Comparison of ENCODE assay signal across 8 mouse cellular contexts in genomic region chr3:94443597-94443964, GRCm38 (mm10). TPM values are rescaled to one million over a fixed set of nuclear protein-coding genes. Genes with fewer than 3 reads are reported as not detected.
A peak's percentile ranks its signal among the peaks of the same experiment; 100 is the strongest.
DNase-seq lines count a peak whose midpoint lies in the region; ATAC-seq and TF ChIP-seq lines count a peak whose summit lies in the region.

Oaz3 (minus strand) TSS chr3:94443915.

- H3K9me3 ChIP-seq in limb, embryonic 13.5 days: no peaks in the 10 kb centered on the region
- no peaks in the 10 kb centered on the region for H3K9me3 ChIP-seq in stomach, embryonic 14.5 days (ENCODE audit: control insufficient read depth, low read depth, low read length)

- H3K4me2 ChIP-seq in limb, embryonic 13.5 days (replicated peaks): peak within 1 kb of the TSS; percentile 87
- peak within 1 kb of the TSS; percentile 67 for H3K4me2 ChIP-seq in stomach, embryonic 14.5 days (replicated peaks; ENCODE audit: low read depth, low read length)

- H3K4me1 ChIP-seq in cerebellum, adult 2 months (ENCODE audit: control insufficient read depth, insufficient read depth, low read length): peaks cover 4% of the 10 kb centered on the region; the same call in 1 of the 2 replicates
- no peaks in the 10 kb centered on the region for H3K4me1 ChIP-seq in testis, adult 2 months (ENCODE audit: control insufficient read depth, insufficient read depth, low read length)
- peaks cover 11% of the 10 kb centered on the region for H3K4me1 ChIP-seq in limb, embryonic 13.5 days
- H3K4me1 ChIP-seq in stomach, embryonic 14.5 days (ENCODE audit: control insufficient read depth, insufficient read depth, low read length): 0 out of 2 replicates have a peak, but pooled peaks cover 5% of the 10 kb centered on the region

- no peak for TF ChIP-seq POLR2A in cerebellum, adult 2 months (IDR thresholded peaks at IDR 0.05; ENCODE audit: borderline replicate concordance, insufficient read depth, low read length)
- no peak; the same call in 1 of the 2 replicates for TF ChIP-seq POLR2A in testis, adult 2 months (IDR thresholded peaks at IDR 0.05; ENCODE audit: control insufficient read depth, low read depth, low read length)

- H3K27ac ChIP-seq in cerebellum, adult 2 months (ENCODE audit: insufficient read depth, low read length): peak within 1 kb of the TSS; percentile 32; the same call in 1 of the 2 replicates
- H3K27ac ChIP-seq in testis, adult 2 months (ENCODE audit: control insufficient read depth, insufficient read depth, low read depth, low read length): peak within 1 kb of the TSS; percentile 79
- 0 out of 2 replicates have a peak within 1 kb of the TSS, but pooled peaks have one; percentile 10 for H3K27ac ChIP-seq in limb, embryonic 13.5 days
- peak within 1 kb of the TSS; percentile 66; the same call in 1 of the 2 replicates for H3K27ac ChIP-seq in stomach, embryonic 14.5 days (ENCODE audit: low read length)

- H3K9ac ChIP-seq in limb, embryonic 13.5 days: peak within 1 kb of the TSS; percentile 94
- H3K9ac ChIP-seq in stomach, embryonic 14.5 days (replicated peaks; ENCODE audit: low read depth, low read length): peak within 1 kb of the TSS; percentile 87

- intact Hi-C loops in left cerebral cortex, postnatal 14 days (cut with DNase I): loop anchor here (5.0 kb wide), 1 partner anchor 76 kb away; no protein-coding TSS in a partner anchor

- H3K4me3 ChIP-seq in cerebellum, adult 2 months (replicated peaks; ENCODE audit: insufficient read depth, low read depth, low read length): peak within 1 kb of the TSS; percentile 58
- peak within 1 kb of the TSS; percentile 89 for H3K4me3 ChIP-seq in testis, adult 2 months (ENCODE audit: control insufficient read depth, low read depth, low read length)
- H3K4me3 ChIP-seq in limb, embryonic 13.5 days: peak within 1 kb of the TSS; percentile 96
- H3K4me3 ChIP-seq in stomach, embryonic 14.5 days (ENCODE audit: low read depth, low read length): peak within 1 kb of the TSS; percentile 84

- 1% methylated on average over 24 of the region's 24 CpGs for WGBS in cerebellum, adult 2 months
- WGBS in limb, embryonic 13.5 days: under 1% methylated on average over 24 of the region's 24 CpGs
- WGBS in stomach, embryonic 14.5 days: 2% methylated on average over 24 of the region's 24 CpGs

- TF ChIP-seq CTCF in cerebellum, adult 2 months (IDR thresholded peaks at IDR 0.05; ENCODE audit: borderline replicate concordance, insufficient read depth, low read depth, low read length): no peak
- TF ChIP-seq CTCF in testis, adult 2 months (IDR thresholded peaks at IDR 0.05; ENCODE audit: control insufficient read depth, insufficient read depth, insufficient replicate concordance, low read depth, low read length): no peak

- peaks cover 4% of the 10 kb centered on the region for H3K36me3 ChIP-seq in testis, adult 2 months (ENCODE audit: control insufficient read depth, insufficient read depth, low read length)
- peaks cover 42% of the 10 kb centered on the region for H3K36me3 ChIP-seq in limb, embryonic 13.5 days
- peaks cover 31% of the 10 kb centered on the region for H3K36me3 ChIP-seq in stomach, embryonic 14.5 days (ENCODE audit: control insufficient read depth, insufficient read depth, low read length)

- no peak for DNase-seq in cerebellum, adult 2 months
- no peak for DNase-seq in cerebellum, postnatal 25 days
- no peak for DNase-seq in testis, postnatal 14 days (ENCODE audit: low spot score)
- DNase-seq in left cerebral cortex, postnatal 14 days (ENCODE audit: low spot score in 2 of 2): no peak
- DNase-seq in Muller cell, postnatal 12 days (ENCODE audit: inconsistent ontology term): no peak

- H3K27me3 ChIP-seq in cerebellum, adult 2 months (ENCODE audit: control insufficient read depth, insufficient read depth, low read length): no peaks in the 10 kb centered on the region
- H3K27me3 ChIP-seq in testis, adult 2 months (ENCODE audit: control insufficient read depth, insufficient read depth, low read length): no peaks in the 10 kb centered on the region
- H3K27me3 ChIP-seq in limb, embryonic 13.5 days: peaks cover 6% of the 10 kb centered on the region; the same call in 1 of the 2 replicates
- H3K27me3 ChIP-seq in stomach, embryonic 14.5 days (ENCODE audit: control insufficient read depth, insufficient read depth, low read length): no peaks in the 10 kb centered on the region

- no peak; the same call in 1 of the 2 replicates for ATAC-seq in limb, embryonic 13.5 days (ENCODE audit: low FRiP score, low read depth)
- peak; percentile 48; the same call in 1 of the 2 replicates for ATAC-seq in stomach, embryonic 14.5 days (ENCODE audit: insufficient number of reproducible peaks, insufficient read depth, low FRiP score, low read depth)

RNA-seq across cellular contexts. Expression of gene Oaz3, which starts in this region (rescaled TPM):
- polyA plus RNA-seq in cerebellum, adult 2 months (2012; rRNA removed): 0.15 and 0.32 TPM in 2 replicates
- 2,779 and 3,078 TPM in 2 replicates for polyA plus RNA-seq in testis, adult 2 months (2012; rRNA removed)
- 0.73 and 0.94 TPM in 2 replicates for polyA plus RNA-seq in limb, embryonic 13.5 days (2015; fragmentation: Nextera tagmentation; extraction: Ambion mirVana)
- 0.66 and 0.90 TPM in 2 replicates for polyA plus RNA-seq in stomach, embryonic 14.5 days (2014; fragmentation: Nextera tagmentation; extraction: Ambion mirVana)
- not detected for total RNA-seq in left cerebral cortex, postnatal 14 days (2021)

Comparison
In these comparisons a context has a peak if more than half of its experiments do, and no peak if none do; other contexts are left out.
1. RNA of gene Oaz3 (polyA plus RNA-seq): 2,779 to 3,078 TPM in testis, adult 2 months; 0.73 to 0.94 TPM in limb, embryonic 13.5 days, 0.66 to 0.90 TPM in stomach, embryonic 14.5 days and 0.15 to 0.32 TPM in cerebellum, adult 2 months; every median in the first group is over 1,000 times any median in the second.
2. Peak in ATAC-seq, H3K4me3 ChIP-seq, H3K27ac ChIP-seq, H3K9ac ChIP-seq and H3K4me2 ChIP-seq in stomach, embryonic 14.5 days; RNA of the gene not detected or under 1 TPM.
3. H3K27ac ChIP-seq: peak in every context shown above with its lines; median percentile 79 in testis, adult 2 months; 66 in stomach, embryonic 14.5 days; 32 in cerebellum, adult 2 months; 10 in limb, embryonic 13.5 days.
4. Peak in every context shown above with its lines, with median percentiles within 50 percentile points of each other: H3K4me3 ChIP-seq.